In the genomic region with DNA sequence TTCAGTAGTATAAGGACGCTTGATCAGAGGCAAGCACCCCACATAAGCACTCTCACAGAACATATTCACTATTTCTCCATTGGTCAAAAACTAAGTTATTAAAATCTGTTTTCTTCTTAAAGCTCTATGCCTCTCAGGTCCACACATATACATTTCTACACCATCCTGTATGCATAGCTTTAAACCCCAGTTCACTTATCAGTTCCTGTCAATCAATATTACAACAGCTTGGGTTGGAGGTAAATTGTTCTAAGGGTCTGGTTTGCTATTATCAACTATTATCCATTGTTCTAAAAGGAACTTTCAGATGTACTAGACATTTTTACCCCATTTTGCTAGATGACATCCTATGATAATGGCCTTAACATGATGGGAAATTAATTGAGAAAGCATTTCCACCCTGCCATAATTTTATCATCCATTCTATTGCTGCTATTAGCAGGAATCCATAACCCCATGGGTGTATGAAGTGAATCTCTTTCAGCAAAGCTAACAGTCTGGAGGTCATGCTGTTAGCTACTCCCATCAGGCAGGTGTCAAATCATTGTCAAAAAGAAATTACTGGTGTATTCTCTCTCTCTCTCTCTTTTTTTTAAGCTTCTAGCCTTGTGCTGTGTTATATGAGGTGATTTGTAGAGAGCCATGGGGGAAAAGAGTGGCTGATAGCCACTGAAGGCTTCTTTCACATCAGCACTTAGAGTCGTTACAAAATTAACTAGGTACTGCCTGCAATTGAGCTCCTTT, we compare ENCODE assay signal across 23 mouse cellular contexts.
DNase-seq lines count a peak whose midpoint lies in the region; ATAC-seq lines count a peak whose summit lies in the region.
"Had no signal": no experiment of that assay in that cellular context is flagged by ENCODE, and none has a peak within 500 bp of the region (broad histone marks: within the 10 kb centered on the region; RNA-seq: fewer than 3 reads in every experiment).

No protein-coding gene starts in this region.

- no peaks in the 10 kb centered on the region for H3K9me3 ChIP-seq in midbrain, embryonic 13.5 days
- no peaks in the 10 kb centered on the region for H3K9me3 ChIP-seq in midbrain, embryonic 11.5 days (ENCODE audit: control insufficient read depth, low read length)
- no peaks in the 10 kb centered on the region for H3K9me3 ChIP-seq in forebrain, embryonic 14.5 days (replicated peaks; ENCODE audit: control insufficient read depth, low read length)
- H3K9me3 ChIP-seq in hindbrain, embryonic 14.5 days (ENCODE audit: control insufficient read depth, low read length) = no peaks in the 10 kb centered on the region
- no peaks in the 10 kb centered on the region for H3K9me3 ChIP-seq in neural tube, embryonic 13.5 days
- H3K9me3 ChIP-seq: limb, embryonic 12.5 days had no signal

- no peaks in the 10 kb centered on the region for H3K27me3 ChIP-seq in midbrain, embryonic 13.5 days
- no peaks in the 10 kb centered on the region for H3K27me3 ChIP-seq in midbrain, embryonic 11.5 days (ENCODE audit: control insufficient read depth, insufficient read depth, low read length)
- no peaks in the 10 kb centered on the region for H3K27me3 ChIP-seq in forebrain, embryonic 14.5 days (replicated peaks; ENCODE audit: control insufficient read depth, insufficient read depth, low read length)
- H3K27me3 ChIP-seq in hindbrain, embryonic 14.5 days (ENCODE audit: control insufficient read depth, insufficient read depth, low read length) = no peaks in the 10 kb centered on the region
- no peaks in the 10 kb centered on the region for H3K27me3 ChIP-seq in neural tube, embryonic 13.5 days
- H3K27me3 ChIP-seq: limb, embryonic 12.5 days had no signal

- no peak overlapping the region for H3K4me2 ChIP-seq in midbrain, embryonic 13.5 days (replicated peaks)
- H3K4me2 ChIP-seq in midbrain, embryonic 11.5 days = no peak overlapping the region
- no peak overlapping the region for H3K4me2 ChIP-seq in forebrain, embryonic 14.5 days (ENCODE audit: low read length)
- no peak overlapping the region for H3K4me2 ChIP-seq in hindbrain, embryonic 14.5 days (replicated peaks)
- H3K4me2 ChIP-seq in neural tube, embryonic 13.5 days = no peak overlapping the region
- H3K4me2 ChIP-seq: heart, embryonic 11.5 days; limb, embryonic 12.5 days; liver, embryonic 11.5 days had no signal

- no peak for DNase-seq in midbrain, embryonic 11.5 days (ENCODE audit: low spot score, missing footprints)
- DNase-seq in forebrain, embryonic 14.5 days (ENCODE audit: low spot score) = peak; percentile 51
- no peak for DNase-seq in hindbrain, embryonic 14.5 days (ENCODE audit: low spot score)
- no peak for DNase-seq in right cerebral cortex, postnatal 36 days (ENCODE audit: low spot score in 2 of 2)
- DNase-seq in thymus, postnatal 36 days = no peak
- DNase-seq: adrenal gland, adult 8-10 months; cerebellum, adult 18-20 months; cerebellum, postnatal 36 days; gastrocnemius, postnatal 10 days; heart, adult 11 months; kidney, postnatal 25 days; layer of hippocampus, postnatal 36 days; lung, adult 18-20 months; lung, postnatal 10 days; right cerebral cortex, adult 18-20 months had no signal

- WGBS in midbrain, embryonic 13.5 days = 76% methylated on average over 2 of the region's 2 CpGs
- WGBS in midbrain, embryonic 11.5 days = 83% methylated on average over 2 of the region's 2 CpGs
- 78% methylated on average over 2 of the region's 2 CpGs for WGBS in forebrain, embryonic 14.5 days
- 71% methylated on average over 2 of the region's 2 CpGs for WGBS in hindbrain, embryonic 14.5 days
- WGBS in neural tube, embryonic 13.5 days = 66% methylated on average over 2 of the region's 2 CpGs

- no peak overlapping the region for H3K9ac ChIP-seq in midbrain, embryonic 13.5 days (replicated peaks)
- no peak overlapping the region for H3K9ac ChIP-seq in midbrain, embryonic 11.5 days (ENCODE audit: low read length)
- H3K9ac ChIP-seq in forebrain, embryonic 14.5 days (ENCODE audit: low read length) = no peak overlapping the region
- H3K9ac ChIP-seq in hindbrain, embryonic 14.5 days = no peak overlapping the region
- no peak overlapping the region for H3K9ac ChIP-seq in neural tube, embryonic 13.5 days
- H3K9ac ChIP-seq: limb, embryonic 12.5 days had no signal

- H3K36me3 ChIP-seq in midbrain, embryonic 13.5 days = no peaks in the 10 kb centered on the region
- no peaks in the 10 kb centered on the region for H3K36me3 ChIP-seq in midbrain, embryonic 11.5 days (ENCODE audit: control insufficient read depth, insufficient read depth, low read length)
- H3K36me3 ChIP-seq in forebrain, embryonic 14.5 days (ENCODE audit: control insufficient read depth, insufficient read depth, low read length) = no peaks in the 10 kb centered on the region
- H3K36me3 ChIP-seq in hindbrain, embryonic 14.5 days (replicated peaks; ENCODE audit: control insufficient read depth, insufficient read depth) = no peaks in the 10 kb centered on the region
- H3K36me3 ChIP-seq in neural tube, embryonic 13.5 days = no peaks in the 10 kb centered on the region
- H3K36me3 ChIP-seq: limb, embryonic 12.5 days had no signal

- ATAC-seq in midbrain, embryonic 13.5 days = peak; percentile 56; the same call in 1 of the 2 replicates
- no peak for ATAC-seq in midbrain, embryonic 11.5 days (ENCODE audit: low FRiP score)
- ATAC-seq in forebrain, embryonic 14.5 days = peak; percentile 50; the same call in 1 of the 2 replicates
- peak; percentile 62; the same call in 1 of the 2 replicates for ATAC-seq in hindbrain, embryonic 14.5 days (ENCODE audit: low FRiP score)
- peak; percentile 65 for ATAC-seq in neural tube, embryonic 13.5 days (ENCODE audit: low read depth)
- ATAC-seq: activated CD4-positive, CD25-positive, alpha-beta regulatory T cell, adult 4 months; intestine, embryonic 16.5 days had no signal

- H3K27ac ChIP-seq in midbrain, embryonic 13.5 days = no peak overlapping the region
- H3K27ac ChIP-seq in midbrain, embryonic 11.5 days (ENCODE audit: low read depth, low read length) = no peak overlapping the region
- no peak overlapping the region for H3K27ac ChIP-seq in forebrain, embryonic 14.5 days (ENCODE audit: low read depth, low read length)
- H3K27ac ChIP-seq in hindbrain, embryonic 14.5 days = no peak overlapping the region
- 0 out of 2 replicates have a peak overlapping the region, but pooled peaks have one; percentile 9 for H3K27ac ChIP-seq in neural tube, embryonic 13.5 days (replicated peaks)
- H3K27ac ChIP-seq: layer of hippocampus, adult 2 months; limb, embryonic 12.5 days had no signal

- peaks cover 2% of the 10 kb centered on the region; the same call in 1 of the 2 replicates for H3K4me1 ChIP-seq in midbrain, embryonic 13.5 days (replicated peaks)
- no peaks in the 10 kb centered on the region for H3K4me1 ChIP-seq in midbrain, embryonic 11.5 days (ENCODE audit: control insufficient read depth, insufficient read depth, low read length)
- no peaks in the 10 kb centered on the region for H3K4me1 ChIP-seq in forebrain, embryonic 14.5 days (ENCODE audit: control insufficient read depth, insufficient read depth, low read length)
- H3K4me1 ChIP-seq in hindbrain, embryonic 14.5 days (replicated peaks; ENCODE audit: control insufficient read depth, insufficient read depth, low read length) = peaks cover 3% of the 10 kb centered on the region; the same call in 1 of the 2 replicates
- 0 out of 2 replicates have a peak, but pooled peaks cover 10% of the 10 kb centered on the region for H3K4me1 ChIP-seq in neural tube, embryonic 13.5 days (replicated peaks)
- H3K4me1 ChIP-seq: limb, embryonic 12.5 days had no signal

- H3K4me3 ChIP-seq in midbrain, embryonic 13.5 days (replicated peaks) = no peak overlapping the region
- no peak overlapping the region for H3K4me3 ChIP-seq in midbrain, embryonic 11.5 days (ENCODE audit: low read depth, low read length)
- no peak overlapping the region for H3K4me3 ChIP-seq in forebrain, embryonic 14.5 days (ENCODE audit: low read depth, low read length)
- H3K4me3 ChIP-seq in hindbrain, embryonic 14.5 days (replicated peaks; ENCODE audit: low read length) = no peak overlapping the region
- H3K4me3 ChIP-seq in neural tube, embryonic 13.5 days = no peak overlapping the region
- H3K4me3 ChIP-seq: layer of hippocampus, adult 2 months; limb, embryonic 12.5 days had no signal
